Mouse (Mus musculus) midbrain, embryonic 13.5 days (tissue): ENCODE measurements at regions not wholly inside any gene's neighbourhood (a gene's known extent, or its start where the extent isn't known, plus 50 kb on each side); places are given as distances from the start of the nearest gene placed in this dataset.

Source experiments
- ATAC-seq: fragments of 200-750 bp; cut with Nextera tagmentation; 2 replicates; pipeline ENCODE4 v1.8.0; 2017; ENCODE audit warnings: mild to moderate bottlenecking, moderate TSS enrichment, moderate library complexity
- H3K27ac ChIP-seq: fragments of 300-500 bp; sonication (generic); 2 replicates; pipeline ENCODE4 v1.5.1; 2015; ENCODE audit warnings: inconsistent platforms, mild to moderate bottlenecking, moderate library complexity
- H3K27me3 ChIP-seq: fragments of 300-500 bp; sonication (generic); 2 replicates; pipeline ENCODE4 v1.6.1; 2015; ENCODE audit warnings: mild to moderate bottlenecking, inconsistent platforms
- H3K36me3 ChIP-seq: fragments of 300-500 bp; sonication (generic); 2 replicates; pipeline ENCODE4 v1.6.1; 2015; ENCODE audit warnings: mild to moderate bottlenecking, inconsistent platforms
- H3K4me1 ChIP-seq: fragments of 300-500 bp; sonication (generic); replicated peaks from 2 replicates; pipeline ENCODE4 v1.6.1; 2015; ENCODE audit warnings: inconsistent platforms
- H3K4me2 ChIP-seq: fragments of 300-500 bp; sonication (generic); replicated peaks from 2 replicates; pipeline ENCODE4 v1.6.1; 2015; ENCODE audit warnings: moderate library complexity, mild to moderate bottlenecking, inconsistent platforms
- H3K4me3 ChIP-seq: fragments of 300-500 bp; sonication (generic); replicated peaks from 2 replicates; pipeline ENCODE4 v1.5.1; 2015; ENCODE audit warnings: mild to moderate bottlenecking, inconsistent platforms
- H3K9ac ChIP-seq: fragments of 300-500 bp; sonication (generic); replicated peaks from 2 replicates; pipeline ENCODE4 v1.6.1; 2015; ENCODE audit warnings: mild to moderate bottlenecking, inconsistent platforms
- H3K9me3 ChIP-seq: fragments of 300-500 bp; sonication (generic); 2 replicates; pipeline ENCODE4 v1.6.1; 2016; ENCODE audit warnings: mild to moderate bottlenecking, inconsistent platforms
- WGBS: fragments of 180-500 bp; shearing (Covaris S2); methylation state at CpG from one replicate; pipeline ENCODE4 v1.1.7; 2015; 5-methylcytosine and 5-hydroxymethylcytosine counted together

DNA sequence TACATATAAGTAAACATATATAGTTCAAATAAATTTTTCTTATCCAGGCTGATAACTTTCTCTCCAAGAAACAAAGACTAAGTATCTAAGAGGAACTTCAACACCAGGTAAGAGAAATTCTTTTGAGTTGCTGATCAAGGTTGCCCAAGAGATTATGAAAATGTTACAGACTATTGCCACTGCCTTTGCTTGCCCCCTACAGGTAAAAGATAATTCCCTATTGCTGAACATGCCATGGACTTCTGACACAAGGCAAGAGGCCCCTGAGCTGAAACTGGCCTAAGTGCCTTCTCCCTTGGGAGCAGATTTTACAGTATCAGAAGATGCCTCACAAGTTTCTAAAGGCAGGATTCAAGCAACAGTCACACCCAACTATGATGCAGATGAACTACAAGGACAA is 2914.2 kb upstream of the Gm6569 start:
- Histone ChIP-seq H3K36me3 (no peaks in the 10 kb centered on the region), H3K27ac (no peak overlapping the region), H3K9ac (no peak overlapping the region), H3K27me3 (0 out of 2 replicates have a peak, but pooled peaks cover 6% of the 10 kb centered on the region), H3K4me1 (no peaks in the 10 kb centered on the region), H3K4me3 (no peak overlapping the region), H3K4me2 (no peak overlapping the region), H3K9me3 (no peaks in the 10 kb centered on the region)
- ATAC-seq = no peak

DNA sequence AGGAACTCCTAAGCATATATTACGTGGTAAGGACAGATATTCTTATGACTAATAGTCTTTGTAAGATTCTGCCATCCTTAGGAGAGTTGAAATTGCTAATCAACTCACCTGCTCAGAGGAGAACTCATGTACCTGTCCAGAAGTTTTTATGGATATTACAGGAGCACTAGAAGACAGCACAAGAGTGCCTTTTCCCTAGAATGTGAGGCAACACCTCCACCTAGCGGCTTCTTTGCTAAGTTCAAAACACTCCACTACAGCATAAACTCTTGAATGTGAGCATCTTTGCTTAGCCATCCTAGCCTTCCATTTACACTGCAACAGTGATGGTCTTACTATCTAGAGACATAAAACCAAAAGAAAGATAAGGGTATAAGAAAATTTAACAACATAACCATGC is 2913.5 kb upstream of the Gm6569 start:
- H3K36me3 ChIP-seq = no peaks in the 10 kb centered on the region
- no peak overlapping the region for H3K4me3 ChIP-seq
- no peak overlapping the region for H3K9ac ChIP-seq
- 44% methylated on average over 2 of the region's 2 CpGs for WGBS
- H3K4me1 ChIP-seq = no peaks in the 10 kb centered on the region
- H3K9me3 ChIP-seq = no peaks in the 10 kb centered on the region
- 0 out of 2 replicates have a peak, but pooled peaks cover 6% of the 10 kb centered on the region for H3K27me3 ChIP-seq
- ATAC-seq = peak; percentile 79
- H3K4me2 ChIP-seq = no peak overlapping the region
- no peak overlapping the region for H3K27ac ChIP-seq
